Mouse (Mus musculus) liver, embryonic 12.5 days (tissue): ENCODE data around the gene Bola1. TPM values are rescaled to one million over a fixed set of nuclear protein-coding genes. Genes with fewer than 3 reads are reported as not detected.

Experiments used
- ATAC-seq: fragments of 200-750 bp; cut with Nextera tagmentation; 2 replicates; pipeline ENCODE4 v1.8.0; 2017; ENCODE audit warnings: moderate number of reproducible peaks, mild to moderate bottlenecking, moderate library complexity
- H3K27ac ChIP-seq: fragments of 300-500 bp; sonication (generic); 2 replicates; pipeline ENCODE4 v1.5.1; 2016; ENCODE audit warnings: mild to moderate bottlenecking
- H3K27me3 ChIP-seq: fragments of 300-500 bp; sonication (generic); replicated peaks from 2 replicates; pipeline ENCODE4 v1.6.1; 2016; ENCODE audit warnings: mild to moderate bottlenecking, moderate library complexity
- H3K36me3 ChIP-seq: fragments of 300-500 bp; sonication (generic); 2 replicates; pipeline ENCODE4 v1.6.1; 2016; ENCODE audit warnings: mild to moderate bottlenecking, moderate library complexity
- H3K4me1 ChIP-seq: fragments of 300-500 bp; sonication (generic); 2 replicates; pipeline ENCODE4 v1.6.1; 2016
- H3K4me2 ChIP-seq: fragments of 300-500 bp; sonication (generic); 2 replicates; pipeline ENCODE4 v1.6.1; 2016; ENCODE audit warnings: mild to moderate bottlenecking, moderate library complexity
- H3K4me3 ChIP-seq: fragments of 300-500 bp; sonication (generic); 2 replicates; pipeline ENCODE4 v1.5.1; 2016; ENCODE audit warnings: mild to moderate bottlenecking, moderate library complexity
- H3K9ac ChIP-seq: fragments of 300-500 bp; sonication (generic); 2 replicates; pipeline ENCODE4 v1.6.1; 2016; ENCODE audit warnings: mild to moderate bottlenecking, moderate library complexity
- H3K9me3 ChIP-seq: fragments of 300-500 bp; sonication (generic); replicated peaks from 2 replicates; pipeline ENCODE4 v1.6.1; 2016; ENCODE audit warnings: mild to moderate bottlenecking, moderate library complexity
- WGBS: fragments of 180-500 bp; shearing (Covaris S2); methylation state at CpG from one replicate; pipeline ENCODE4 v1.1.7; 2016; ENCODE audit not compliant: insufficient replicate concordance; 5-methylcytosine and 5-hydroxymethylcytosine counted together
- microRNA-seq: library from miRNA; unstranded; fragments of <30 nt; microRNA quantifications from one replicate; pipeline ENCODE4, GENCODE M21; 2017
- polyA plus RNA-seq: library from polyadenylated mRNA; unstranded; fragments of >200 nt; fragmentation: Nextera tagmentation; extraction: Ambion mirVana; gene quantifications from 2 replicates; pipeline ENCODE4 v1.2.1, GENCODE M21; 2016

The Bola1 gene
- polyA plus RNA-seq, 1 experiment from 2014 or later: 57.4 TPM

DNA sequence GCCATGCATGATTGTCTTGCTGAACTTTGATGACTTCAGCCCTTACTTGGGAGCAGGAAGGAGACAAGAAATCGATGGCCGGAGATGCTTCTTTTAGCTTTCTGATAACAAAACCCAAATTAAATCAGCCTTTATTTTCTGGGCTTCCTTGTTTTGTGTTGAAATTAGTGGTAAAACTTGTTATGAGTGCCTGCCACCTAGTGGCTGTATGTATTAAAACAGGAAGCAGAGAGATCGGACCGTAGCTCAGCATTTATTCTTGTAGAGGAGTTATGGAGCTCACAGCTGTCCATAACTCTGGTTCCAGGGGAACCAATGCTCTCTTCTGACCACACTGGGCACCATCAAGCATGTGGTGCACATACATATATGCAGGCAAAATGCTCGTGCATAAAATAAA, 71.6 kb downstream of the Bola1 start:
- no peaks in the 10 kb centered on the region for H3K27me3 ChIP-seq

More for the DNA sequence above, 71.6 kb downstream of the Bola1 start:
- H3K36me3 ChIP-seq: peaks cover 69% of the 10 kb centered on the region
- no peak overlapping the region for H3K4me3 ChIP-seq
- H3K9me3 ChIP-seq: no peaks in the 10 kb centered on the region
- peaks cover 5% of the 10 kb centered on the region for H3K4me1 ChIP-seq
- H3K4me2 ChIP-seq: no peak overlapping the region
- no peak overlapping the region for H3K9ac ChIP-seq
- H3K27ac ChIP-seq: no peak overlapping the region
- WGBS: 11% methylated on average over 5 of the region's 5 CpGs
- no peak for ATAC-seq

Small RNA genes within 50 kb of the gene (microRNA-seq; reads per million reads assigned to microRNA genes)
- 1.4 reads per million for gene Gm44492
- not detected for gene Gm47311
- gene Gm47313: not detected

Other genes starting within 250 kb of the Bola1 start
- gene Plekho1, start 223.7 kb downstream of the Bola1 start, polyA plus RNA-seq: 9.4 and 10.4 TPM in 2 replicates
- 17.6 and 18.6 TPM in 2 replicates for gene Vps45, start 161.2 kb downstream of the Bola1 start, polyA plus RNA-seq
- 10.8 and 12.7 TPM in 2 replicates for gene Otud7b, start 115.2 kb downstream of the Bola1 start, polyA plus RNA-seq
- 2.4 and 3.9 TPM in 2 replicates for gene Mtmr11, start 57.7 kb downstream of the Bola1 start, polyA plus RNA-seq
- gene Sf3b4, start 47.4 kb downstream of the Bola1 start, polyA plus RNA-seq: 135 and 142 TPM in 2 replicates
- 1.1 and 1.4 TPM in 2 replicates for gene Sv2a, start 38.6 kb downstream of the Bola1 start, polyA plus RNA-seq
- gene Hist2h2ab, start 156 bp upstream of the Bola1 start, polyA plus RNA-seq: 0.71 and 0.86 TPM in 2 replicates
- 15.9 and 17.5 TPM in 2 replicates for gene Hist2h2ac, start 1.2 kb upstream of the Bola1 start, polyA plus RNA-seq
- 6.1 and 6.6 TPM in 2 replicates for gene Hist2h2be, start 1.4 kb upstream of the Bola1 start, polyA plus RNA-seq
- 12.3 and 13.8 TPM in 2 replicates for gene Hist2h3c2, start 19.4 kb upstream of the Bola1 start, polyA plus RNA-seq
- gene Hist2h2aa2, start 20.6 kb upstream of the Bola1 start, polyA plus RNA-seq: 55.9 and 73.8 TPM in 2 replicates
- gene Hist2h2aa1, start 25.8 kb upstream of the Bola1 start, polyA plus RNA-seq: 23.9 and 29.2 TPM in 2 replicates
- 2.7 and 3.0 TPM in 2 replicates for gene Hist2h3c1, start 27.0 kb upstream of the Bola1 start, polyA plus RNA-seq
- gene Hist2h4, start 43.6 kb upstream of the Bola1 start, polyA plus RNA-seq: 27.0 and 29.3 TPM in 2 replicates
- gene Hist2h3b, start 48.9 kb upstream of the Bola1 start, polyA plus RNA-seq: 99.1 and 113 TPM in 2 replicates
- gene Hist2h2bb, start 50.0 kb upstream of the Bola1 start, polyA plus RNA-seq: 23.6 and 31.6 TPM in 2 replicates
- 2.4 and 2.7 TPM in 2 replicates for gene Fcgr1, start 74.3 kb upstream of the Bola1 start, polyA plus RNA-seq
- gene BC107364, start 232.6 kb upstream of the Bola1 start, polyA plus RNA-seq: not detected in 2 replicates